Mouse (Mus musculus) neutrophil, adult 5-6 weeks (primary cell): ENCODE data around the gene Nr2c2. TPM values are rescaled to one million over a fixed set of nuclear protein-coding genes. Genes with fewer than 3 reads are reported as not detected.
"Not testable (repeated sequence)": the region's sequence is repeated elsewhere in the genome, so short reads cannot be mapped to it uniquely, and the experiment has no call there.

Experiments used
- ATAC-seq: fragments of 151-379, 151-347 bp; 2 replicates; pipeline ENCODE4 v1.8.0; 2017; ENCODE audit warnings: mild to moderate bottlenecking, moderate TSS enrichment; ENCODE audit not compliant: insufficient number of reproducible peaks, poor library complexity, low FRiP score, severe bottlenecking; ENCODE audit errors: extremely low read depth
- total RNA-seq: library from RNA; stranded (forward); fragments of 200-1000 nt; gene quantifications from 2 replicates; pipeline ENCODE4 v1.2.3, GENCODE M21; 2017

Gene Nr2c2
- total RNA-seq: 69.7 and 77.7 TPM in 2 replicates

DNA sequence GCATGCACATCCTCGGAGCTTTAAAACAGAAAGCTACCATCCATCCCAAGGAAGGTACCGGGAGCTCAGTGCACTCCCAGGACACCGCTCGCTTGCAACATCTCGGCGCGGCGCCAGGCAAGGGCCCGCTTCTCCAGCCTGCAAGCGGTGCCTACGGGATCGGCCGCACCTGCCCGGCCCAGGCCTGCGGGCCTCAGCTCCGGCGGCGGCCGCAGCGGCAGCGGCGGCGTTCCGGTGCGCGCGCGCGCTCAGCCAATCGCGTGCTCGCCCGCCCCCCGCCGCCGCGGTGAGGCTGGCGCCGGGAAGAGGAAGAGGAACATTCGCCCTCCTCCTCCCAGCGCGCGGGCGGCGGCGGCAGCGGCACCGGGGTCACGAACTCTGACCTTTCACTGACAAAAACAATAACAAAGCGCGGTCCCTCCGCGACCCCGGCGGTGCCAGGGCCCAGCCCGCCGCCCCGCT, at the start of gene Nr2c2:
TSS of gene Nr2c2 (plus strand) at position 261 of the 462 bp plus-strand sequence.
- peak; percentile 30; the same call in 1 of the 2 replicates for ATAC-seq

GRCm38 (mm10) chr6:92042055-92042454, 49.1 kb upstream of the Nr2c2 start:
- no peak for ATAC-seq

GRCm38 (mm10) chr6:92042850-92043249, 48.3 kb upstream of the Nr2c2 start:
- no peak for ATAC-seq

DNA sequence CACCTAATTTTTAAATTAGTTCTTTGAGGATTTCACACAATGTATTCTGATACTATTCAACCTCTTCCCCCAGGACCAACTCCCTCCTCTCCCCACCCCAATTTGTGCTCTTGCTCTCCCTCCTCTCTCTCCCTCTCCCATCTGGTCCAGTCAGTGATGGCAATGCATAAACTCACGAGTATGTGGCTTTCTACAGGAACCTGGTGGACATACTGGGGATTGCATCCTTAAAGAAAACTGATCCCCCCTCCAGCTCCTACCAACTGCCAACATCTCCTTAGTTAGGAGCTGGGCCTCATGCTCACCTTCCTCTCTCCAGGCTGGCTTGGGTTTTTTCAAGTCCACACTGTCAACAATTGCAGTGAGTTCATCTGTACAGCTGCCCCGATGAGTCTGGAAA, 33.4 kb upstream of the Nr2c2 start:
- ATAC-seq: no peak

DNA sequence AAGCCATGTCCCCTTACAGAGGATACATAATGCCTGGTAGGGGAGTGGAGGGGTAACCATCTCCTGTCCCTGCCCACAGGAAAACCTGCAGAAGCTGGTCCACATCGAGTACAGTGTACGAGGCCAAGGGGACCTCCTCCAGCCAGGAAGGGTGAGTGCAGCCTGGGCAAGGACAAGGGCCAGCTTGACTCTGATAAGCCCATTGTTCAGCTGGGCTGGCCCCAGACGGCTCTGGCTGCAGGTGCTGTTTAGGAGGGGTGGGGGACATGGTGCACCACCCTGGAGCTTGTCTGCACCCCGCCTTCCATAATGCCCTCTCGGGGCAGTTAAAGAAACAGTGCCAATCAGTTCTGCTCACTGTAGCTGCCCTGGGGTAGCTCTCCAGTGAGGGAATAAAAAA, 29.5 kb upstream of the Nr2c2 start:
- no peak for ATAC-seq

DNA sequence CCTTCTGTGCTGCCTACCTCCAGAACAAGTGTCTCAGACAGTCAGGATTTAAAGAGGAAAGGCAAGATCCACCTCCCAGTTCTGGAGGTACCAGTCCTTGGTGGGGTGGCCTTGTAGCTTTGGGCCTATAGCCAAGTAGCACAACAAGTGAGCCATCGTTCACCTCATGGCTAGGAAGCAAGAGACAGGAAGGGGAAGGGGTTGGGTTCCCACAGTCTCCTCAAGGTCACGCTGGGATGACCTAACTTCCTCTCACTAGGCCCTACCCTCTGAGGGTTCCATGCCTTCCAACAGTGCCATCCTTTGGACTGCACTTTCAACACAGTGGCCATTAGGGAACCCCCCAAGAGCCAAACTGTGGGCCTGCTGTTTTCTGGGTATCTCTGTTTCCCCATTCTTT, 27.7 kb upstream of the Nr2c2 start:
- ATAC-seq: no peak

GRCm38 (mm10) chr6:92064101-92064500, 27.1 kb upstream of the Nr2c2 start:
- ATAC-seq: no peak

DNA sequence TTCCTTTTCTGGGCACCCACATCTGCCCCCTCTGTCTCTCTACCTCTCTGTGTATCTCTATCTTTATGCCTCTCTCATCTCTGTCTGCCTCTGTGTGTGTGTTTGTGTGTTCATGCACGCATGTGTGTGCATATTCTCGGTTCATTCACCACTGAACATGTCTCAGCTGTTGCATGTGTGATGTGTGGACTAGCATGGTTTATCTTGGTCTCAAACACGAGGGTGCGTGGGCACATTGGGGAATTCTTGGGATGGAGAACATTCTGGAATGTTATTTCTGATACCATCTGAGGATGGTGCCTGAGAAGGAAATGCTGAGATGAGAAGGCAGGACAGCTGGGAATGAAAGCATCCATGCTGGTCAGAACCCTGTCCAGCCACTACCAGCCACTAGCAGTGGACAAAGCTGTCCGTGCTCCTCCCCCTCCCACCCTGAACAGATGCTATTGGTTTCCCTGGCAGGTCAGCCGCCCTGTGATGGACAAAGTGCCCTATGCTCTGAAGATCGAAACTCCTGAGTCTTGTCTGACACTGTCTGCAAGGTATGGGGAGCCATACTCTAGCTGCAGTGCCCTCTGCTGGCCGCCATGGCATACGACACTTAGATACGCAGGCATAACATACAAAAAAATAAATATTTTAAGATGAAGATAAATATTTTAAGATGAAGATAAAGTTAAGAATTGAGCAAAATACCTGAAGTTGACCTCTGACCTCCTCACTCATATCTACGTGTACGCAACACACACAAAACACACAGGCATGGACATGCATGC, 25.3 kb upstream of the Nr2c2 start:
- ATAC-seq: no peak

GRCm38 (mm10) chr6:92067146-92067790, 23.9 kb upstream of the Nr2c2 start:
- ATAC-seq: peak; percentile 83

DNA sequence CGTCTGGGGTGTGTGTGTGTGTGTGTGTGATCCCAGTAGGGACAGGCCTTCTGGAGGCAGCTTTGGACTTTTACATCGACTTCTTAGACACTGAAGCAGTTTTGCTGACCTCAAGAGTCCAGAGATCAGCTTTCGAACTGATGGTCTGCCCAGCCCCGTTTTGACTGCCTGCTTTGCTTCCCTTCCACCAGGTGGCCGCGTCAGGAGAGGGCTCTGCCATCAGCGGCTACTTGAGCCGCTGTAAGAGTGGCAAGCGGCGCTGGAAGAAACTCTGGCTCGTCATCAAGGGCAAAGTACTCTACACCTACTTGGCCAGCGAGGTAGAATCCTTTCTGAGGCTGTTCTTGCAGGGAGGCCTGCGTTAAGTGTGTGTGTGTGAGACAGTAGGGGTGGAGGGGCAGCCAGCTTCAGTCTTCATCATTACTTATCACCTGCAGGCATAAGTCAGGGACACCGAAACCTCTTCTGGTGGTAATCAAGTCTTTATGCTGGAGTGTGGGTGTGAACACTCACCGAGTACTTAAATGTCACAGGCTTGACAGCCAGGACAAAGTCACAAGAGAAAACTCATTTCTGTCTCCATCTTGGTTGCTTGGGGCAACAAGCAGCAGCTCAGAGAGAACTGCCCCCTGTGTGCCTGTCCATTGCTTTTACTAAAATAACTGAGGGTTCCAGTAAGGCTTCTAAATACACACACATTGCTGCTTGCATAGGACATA, 19.9 kb upstream of the Nr2c2 start:
- ATAC-seq: no peak

- ATAC-seq: no peak
Measured at GRCm38 (mm10) chr6:92080730-92081129, 10.5 kb upstream of the Nr2c2 start.

DNA sequence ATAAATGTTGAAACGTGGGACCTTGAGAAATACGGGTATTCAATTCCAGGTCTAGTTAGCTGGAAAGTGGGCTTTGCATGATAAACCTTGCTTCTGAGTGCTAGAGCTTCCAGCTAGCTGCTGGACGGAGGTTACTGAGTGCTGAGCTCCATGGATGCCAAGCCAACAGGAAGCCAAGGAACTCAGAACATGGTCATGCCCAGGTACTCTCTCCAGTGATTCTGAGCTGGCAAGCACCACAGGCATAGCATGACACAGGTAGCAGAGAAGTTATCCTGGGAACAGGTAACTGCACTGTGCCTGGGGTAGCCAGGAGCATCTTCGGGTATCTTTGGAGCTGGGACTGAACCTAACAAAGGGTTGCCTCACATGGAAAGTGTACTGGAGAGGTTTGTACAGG, 8.4 kb upstream of the Nr2c2 start:
- no peak for ATAC-seq

- no peak for ATAC-seq
Measured at GRCm38 (mm10) chr6:92084932-92085331, 6.3 kb upstream of the Nr2c2 start.

DNA sequence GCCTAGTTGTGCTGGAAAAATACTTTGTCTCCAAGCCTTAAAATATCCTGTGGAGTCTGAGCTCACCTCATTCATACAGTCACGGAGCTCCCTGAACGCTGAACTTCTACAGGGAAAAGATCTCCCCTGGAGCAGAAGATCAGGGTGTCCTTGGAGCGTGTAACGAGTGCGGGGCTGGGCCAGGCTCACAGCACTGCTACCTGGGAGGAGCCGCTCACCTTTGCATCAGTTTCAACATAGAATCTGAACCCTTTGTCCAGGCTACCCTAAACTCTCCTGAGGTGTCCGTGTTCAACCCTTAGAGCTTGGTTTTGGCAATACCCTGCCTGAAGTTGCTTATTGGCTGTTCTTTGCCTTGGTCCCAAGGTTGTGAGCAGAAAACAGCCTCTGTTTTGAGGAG, 2.0 kb upstream of the Nr2c2 start:
- ATAC-seq: not testable (repeated sequence)

- ATAC-seq: no peak
Measured at GRCm38 (mm10) chr6:92089982-92090381, 1.2 kb upstream of the Nr2c2 start.

DNA sequence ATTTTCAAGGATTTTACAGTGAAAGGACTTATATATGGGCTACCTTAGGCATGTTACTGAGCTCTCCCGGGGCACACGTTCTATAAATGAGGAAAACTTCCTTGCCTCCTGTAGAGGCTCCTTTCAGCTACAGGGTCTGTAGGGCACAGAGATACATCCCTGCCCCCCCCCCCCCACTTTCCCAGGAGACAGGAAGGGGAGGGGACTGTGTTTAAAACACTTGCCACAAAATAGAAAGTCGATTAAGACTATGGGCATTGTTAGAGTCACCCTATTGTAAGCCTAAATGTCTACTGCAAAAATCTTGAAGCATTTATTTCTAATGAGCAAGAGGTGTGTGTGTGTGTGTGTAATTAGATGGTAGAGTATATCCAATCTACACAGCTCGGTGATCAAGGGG, 693 bp upstream of the Nr2c2 start:
- no peak for ATAC-seq

DNA sequence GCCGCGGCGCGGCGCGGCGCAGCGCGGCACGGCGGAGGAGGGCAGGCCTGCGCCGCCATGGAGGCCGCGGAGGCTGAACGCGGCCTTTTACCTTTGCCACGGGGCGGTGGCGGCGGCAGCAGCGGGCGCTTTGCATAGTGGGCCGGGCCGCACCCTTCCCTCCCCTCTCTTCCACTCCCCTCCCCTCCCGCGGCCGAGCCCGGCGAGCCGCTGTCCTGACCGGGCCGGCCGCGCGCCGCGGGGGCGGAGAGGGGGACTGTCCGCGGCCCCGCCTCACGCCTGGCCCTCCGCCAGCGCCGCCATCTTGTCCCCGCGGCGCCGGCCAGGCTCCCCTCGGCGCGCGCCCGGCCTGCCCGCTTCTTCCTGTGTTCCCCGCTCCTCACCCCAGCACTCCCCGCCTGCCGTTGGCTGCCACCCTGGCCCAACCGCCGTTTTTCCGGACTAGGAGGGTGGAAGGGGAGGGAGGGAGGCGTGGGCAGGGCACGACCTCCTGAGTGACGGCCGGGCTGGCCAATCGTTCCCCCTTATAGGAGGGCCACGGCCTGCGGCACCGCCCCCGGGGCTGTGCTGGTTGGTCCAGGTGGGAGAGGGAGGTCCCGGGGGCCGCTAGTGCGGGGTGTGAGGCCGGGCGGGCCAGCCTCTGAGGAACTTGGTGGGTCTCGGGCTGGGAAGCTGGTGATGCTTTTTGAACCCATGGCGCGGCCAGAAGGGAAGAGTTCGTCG, 738 bp downstream of the Nr2c2 start:
- peak; percentile 96 for ATAC-seq

- no peak for ATAC-seq
Measured at GRCm38 (mm10) chr6:92092737-92093136, 1.5 kb downstream of the Nr2c2 start.

DNA sequence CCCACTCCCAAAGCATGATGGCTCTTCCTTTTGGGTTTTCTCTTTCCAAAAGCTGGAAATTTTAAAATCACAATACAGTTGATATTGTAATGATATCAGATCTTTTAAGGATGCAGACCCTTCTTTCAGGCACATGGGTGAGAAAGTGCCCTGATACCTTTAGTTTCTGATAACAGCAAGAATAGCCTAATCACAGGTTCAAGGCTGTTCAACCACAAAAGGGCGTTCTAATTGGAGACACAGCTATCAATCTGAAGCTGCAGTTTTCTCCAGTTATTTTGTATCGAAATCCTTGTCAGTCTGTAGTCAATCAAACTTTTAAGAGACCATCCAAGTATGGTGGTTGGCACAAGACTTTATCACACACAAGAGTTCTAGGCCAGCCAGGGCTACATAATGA, 2.7 kb downstream of the Nr2c2 start:
- ATAC-seq: no peak
